Mouse (Mus musculus) naive thymus-derived CD4-positive, alpha-beta T cell, adult 5 months (primary cell): ENCODE measurements around the gene Mysm1. TPM values are rescaled to one million over a fixed set of nuclear protein-coding genes. Genes with fewer than 3 reads are reported as not detected.

ENCODE experiments used
- polyA plus RNA-seq: library from polyadenylated mRNA; unstranded; fragments of 100-300 nt; shearing (Covaris generic); gene quantifications from one replicate; pipeline ENCODE4 v1.2.1, GENCODE M21; 2017

Mysm1 gene
- 62.7 TPM for polyA plus RNA-seq

GRCm38 (mm10) chr4:94978590-94979499, at the start of gene Mysm1:
Gene Mysm1 (minus strand): TSS chr4:94979100.

DNA sequence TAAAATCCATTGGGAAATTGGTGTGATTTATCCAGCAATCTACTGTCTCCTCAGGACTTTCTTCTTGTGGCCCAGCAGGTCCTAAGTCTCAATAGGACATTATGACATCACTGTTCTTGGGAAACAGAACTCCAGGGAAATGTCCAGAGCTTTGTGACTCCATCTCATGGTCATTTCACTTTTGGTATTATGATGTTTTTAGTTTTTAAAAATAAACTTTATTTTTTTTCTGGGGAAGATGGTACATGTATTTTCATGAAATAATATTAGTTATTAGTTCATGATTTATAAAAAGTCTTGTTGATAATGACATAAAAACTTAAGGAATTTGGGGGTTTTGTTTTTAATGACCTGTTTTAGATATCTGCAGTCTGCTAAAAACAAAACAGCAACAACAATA, 50.2 kb downstream of the Mysm1 start, which contains the start of gene Eqtn:
Gene Eqtn, minus strand, starts transcription at position 101 of the 400 bp plus-strand sequence.

Other genes with a start within 250 kb of the Mysm1 start
- not detected for gene Tek, start 239.8 kb downstream of the Mysm1 start, polyA plus RNA-seq
- gene Eqtn, start 50.3 kb downstream of the Mysm1 start, polyA plus RNA-seq = not detected
- 217 TPM for gene Jun, start 73.1 kb upstream of the Mysm1 start, polyA plus RNA-seq